Mouse (Mus musculus) urinary bladder, postnatal 25 days (tissue): Measurements from ENCODE around the gene Ppm1b.

Source experiments
- DNase-seq: peaks from one replicate; pipeline ENCODE4 v3.0.0; 2022; ENCODE audit warnings: low spot score

Ppm1b gene

GRCm38 (mm10) chr17:84958411-84958911 is 1.9 kb downstream of the Ppm1b start:
- DNase-seq, result no peak

DNA sequence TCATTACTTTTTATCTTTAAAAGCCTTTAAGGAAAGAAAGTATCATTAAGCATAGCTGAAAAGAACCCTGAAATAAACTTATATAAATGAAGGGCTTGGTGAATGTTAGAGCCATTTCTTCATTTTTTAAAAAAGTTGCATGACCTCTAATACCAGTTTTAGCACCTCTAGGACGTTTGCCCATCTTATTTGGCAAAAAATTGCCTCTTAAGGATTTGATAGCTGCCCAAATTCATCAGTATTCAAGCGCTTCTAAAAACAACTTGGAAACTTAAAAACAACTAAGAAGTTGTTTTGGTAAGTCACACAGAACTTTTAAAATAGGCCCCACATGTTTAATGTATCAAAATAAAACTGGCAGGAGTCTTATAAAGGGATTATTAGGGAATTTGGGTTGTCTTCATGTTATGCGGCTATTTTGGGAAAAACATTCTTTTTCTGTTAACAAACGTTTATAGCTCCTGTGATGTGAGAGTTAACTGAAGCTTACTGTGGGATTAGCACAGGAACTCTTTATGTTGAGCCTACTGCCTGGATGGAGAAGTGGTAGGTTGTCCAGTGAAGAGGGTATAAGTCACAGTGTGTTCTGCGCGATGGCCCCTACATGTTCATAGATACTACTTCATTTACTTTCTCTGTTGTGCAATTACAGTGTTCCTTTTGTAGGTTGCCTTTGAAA is 2.6 kb downstream of the Ppm1b start:
- no peak for DNase-seq

GRCm38 (mm10) chr17:84959665-84960020 is 3.1 kb downstream of the Ppm1b start:
- DNase-seq, result no peak

DNA sequence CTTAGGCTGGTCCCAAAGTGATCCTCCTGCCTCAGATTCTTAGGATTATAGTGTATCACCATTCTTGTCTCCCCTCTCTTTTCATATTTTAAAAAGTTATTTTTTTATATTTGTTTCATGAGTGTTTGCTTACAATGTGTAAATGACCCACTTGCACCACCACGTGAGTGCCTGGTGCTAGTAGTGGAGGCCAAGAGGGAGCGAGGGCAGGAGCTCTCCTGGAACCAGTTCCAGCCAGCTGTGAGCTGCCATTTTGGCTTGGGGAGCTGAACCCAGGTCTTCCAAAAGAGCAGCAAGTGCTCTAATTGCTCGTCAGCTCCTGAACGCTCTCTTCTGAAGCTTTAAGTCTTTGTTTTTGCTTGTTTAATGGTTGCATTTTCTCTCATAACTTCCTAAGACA is 3.6 kb downstream of the Ppm1b start:
- no peak for DNase-seq

DNA sequence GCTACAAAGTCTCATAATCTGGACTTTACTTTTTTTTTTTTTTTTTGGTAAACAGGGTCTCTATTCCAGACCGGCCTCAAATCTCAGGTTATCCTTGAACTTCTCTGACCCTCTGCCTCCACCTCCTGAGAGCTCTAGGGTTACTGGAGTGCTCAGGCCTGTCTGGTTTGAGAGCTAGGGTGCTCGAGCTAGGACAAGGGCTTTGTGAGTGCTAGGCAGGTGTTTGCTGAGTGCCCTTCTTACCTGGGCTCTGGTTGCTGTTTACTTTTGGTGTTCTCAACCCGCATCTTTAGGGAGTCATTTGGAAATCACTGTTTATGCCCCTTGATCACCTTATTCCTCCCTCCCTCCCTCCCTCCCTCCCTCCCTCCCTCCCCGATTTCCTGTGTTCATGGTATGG is 5.5 kb downstream of the Ppm1b start:
- no peak for DNase-seq

DNA sequence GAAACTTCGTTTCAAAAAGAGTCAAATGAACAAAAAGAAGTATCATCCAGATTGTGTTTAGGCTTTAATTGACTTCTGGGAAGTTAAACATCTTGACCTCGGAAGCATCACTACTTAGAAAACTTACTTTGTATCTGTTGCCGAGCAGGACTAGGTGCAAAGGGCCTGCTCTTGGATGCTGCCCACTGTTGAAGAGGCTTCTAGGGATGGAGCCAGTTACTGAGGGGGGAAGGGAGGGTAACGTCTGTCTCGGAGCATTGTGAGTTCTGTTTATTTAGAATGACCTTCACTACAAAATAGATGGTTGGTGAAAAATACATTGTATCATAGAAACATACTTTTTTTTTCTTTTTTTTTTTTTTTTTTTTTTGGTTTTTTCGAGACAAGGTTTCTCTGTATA is 7.1 kb downstream of the Ppm1b start:
- no peak for DNase-seq

- no peak for DNase-seq
Observed at GRCm38 (mm10) chr17:84966231-84966630, 9.7 kb downstream of the Ppm1b start.

- no peak for DNase-seq
Observed at GRCm38 (mm10) chr17:84967045-84967444, 10.5 kb downstream of the Ppm1b start.

- no peak for DNase-seq
Observed at GRCm38 (mm10) chr17:84969916-84970315, 13.4 kb downstream of the Ppm1b start.

- DNase-seq, result no peak
Observed at GRCm38 (mm10) chr17:84981721-84982120, 25.2 kb downstream of the Ppm1b start.

DNA sequence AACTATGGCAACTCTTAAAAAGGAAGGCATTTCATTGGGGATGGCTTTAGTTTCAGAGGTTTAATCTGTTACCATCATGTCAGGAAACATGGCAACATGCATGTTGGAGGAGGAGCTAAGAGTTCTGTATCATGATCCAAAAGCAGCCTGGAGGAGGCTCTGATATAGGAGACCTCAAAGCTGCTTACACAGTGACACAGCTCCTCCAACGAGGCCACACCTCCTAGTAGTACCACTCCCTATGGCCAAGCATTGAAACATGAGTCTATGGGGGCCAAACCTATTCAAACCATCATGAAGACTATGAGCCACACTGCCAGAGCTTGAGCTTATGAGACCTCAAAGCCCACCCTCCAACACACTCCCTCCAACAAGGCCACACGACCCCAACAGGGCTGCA is 26.2 kb downstream of the Ppm1b start:
- DNase-seq, result no peak

GRCm38 (mm10) chr17:84986368-84986767 is 29.8 kb downstream of the Ppm1b start:
- DNase-seq, result no peak

DNA sequence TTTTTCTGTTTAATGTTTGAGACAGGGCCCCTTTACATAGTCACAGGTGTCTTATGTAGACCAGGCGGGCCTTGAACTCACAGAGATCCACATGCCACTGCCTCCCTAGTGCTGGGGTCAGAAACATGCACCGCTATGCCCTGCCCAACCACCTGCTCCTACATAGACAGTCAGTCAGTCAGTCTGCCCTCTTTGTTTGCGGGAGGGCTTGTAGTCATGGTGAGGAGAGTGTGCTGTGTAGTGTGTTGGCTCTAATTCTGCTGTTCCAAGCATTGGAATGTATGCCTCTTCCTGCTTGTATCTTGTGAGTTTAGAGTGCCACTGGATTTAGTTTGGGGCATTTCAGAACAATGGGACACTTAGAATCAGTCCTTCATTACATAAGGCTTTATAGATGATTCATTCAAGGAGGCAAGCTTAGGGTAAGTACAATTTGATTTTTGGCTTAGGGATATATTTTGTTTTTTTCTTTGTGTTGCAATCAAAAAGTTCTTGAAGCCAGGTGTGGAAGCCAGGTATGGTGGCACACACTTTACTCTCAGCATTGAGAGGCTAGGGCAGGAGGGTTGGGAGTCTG is 31.4 kb downstream of the Ppm1b start:
- DNase-seq, result no peak

DNA sequence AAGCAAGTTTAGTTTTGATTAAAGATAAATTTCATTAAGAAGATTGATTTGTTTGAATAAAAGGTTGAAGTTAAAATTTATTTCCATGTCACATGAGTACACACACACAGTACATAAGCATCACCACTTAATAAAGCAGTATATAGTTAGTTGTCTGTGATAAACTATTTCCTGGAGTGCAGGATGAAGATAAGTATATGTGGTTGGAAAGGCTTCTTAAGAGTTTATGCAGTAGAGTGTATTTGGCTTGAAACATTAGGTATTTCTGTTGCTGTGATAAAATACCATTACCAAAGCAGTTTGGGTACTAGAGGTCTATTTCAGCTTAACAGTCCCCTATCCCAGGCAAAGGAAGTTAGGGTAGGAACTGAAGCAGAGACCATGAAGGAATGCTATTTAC is 32.0 kb downstream of the Ppm1b start:
- no peak for DNase-seq

GRCm38 (mm10) chr17:84995844-84996243 is 39.3 kb downstream of the Ppm1b start:
- no peak for DNase-seq

DNA sequence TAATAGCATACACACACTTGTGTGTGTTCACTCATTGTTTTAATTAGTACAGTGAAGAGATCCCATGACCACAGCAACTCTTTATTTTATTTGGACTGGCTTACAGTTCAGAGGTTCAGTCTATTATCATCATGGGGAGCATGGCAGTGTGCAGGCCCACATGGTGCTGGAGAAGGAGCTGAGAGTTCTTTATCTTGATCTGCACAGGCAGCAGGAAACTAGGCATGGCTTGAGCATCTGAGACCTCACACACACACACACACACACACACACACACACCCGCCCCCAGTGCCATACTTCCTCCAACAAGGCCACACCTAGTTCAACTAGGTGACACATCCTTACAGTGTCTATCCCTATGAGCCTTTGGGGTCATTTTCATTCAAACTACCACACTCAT is 41.1 kb downstream of the Ppm1b start:
- no peak for DNase-seq

GRCm38 (mm10) chr17:84999636-85000035 is 43.1 kb downstream of the Ppm1b start:
- no peak for DNase-seq

- no peak for DNase-seq
Observed at GRCm38 (mm10) chr17:85013485-85013884, 56.9 kb downstream of the Ppm1b start.

- no peak for DNase-seq
Observed at GRCm38 (mm10) chr17:85014632-85015031, 58.1 kb downstream of the Ppm1b start.

GRCm38 (mm10) chr17:85018344-85018743 is 61.8 kb downstream of the Ppm1b start:
- no peak for DNase-seq

GRCm38 (mm10) chr17:85018794-85019193 is 62.3 kb downstream of the Ppm1b start:
- DNase-seq, result no peak

GRCm38 (mm10) chr17:85020343-85020742 is 63.8 kb downstream of the Ppm1b start:
- DNase-seq, result no peak

DNA sequence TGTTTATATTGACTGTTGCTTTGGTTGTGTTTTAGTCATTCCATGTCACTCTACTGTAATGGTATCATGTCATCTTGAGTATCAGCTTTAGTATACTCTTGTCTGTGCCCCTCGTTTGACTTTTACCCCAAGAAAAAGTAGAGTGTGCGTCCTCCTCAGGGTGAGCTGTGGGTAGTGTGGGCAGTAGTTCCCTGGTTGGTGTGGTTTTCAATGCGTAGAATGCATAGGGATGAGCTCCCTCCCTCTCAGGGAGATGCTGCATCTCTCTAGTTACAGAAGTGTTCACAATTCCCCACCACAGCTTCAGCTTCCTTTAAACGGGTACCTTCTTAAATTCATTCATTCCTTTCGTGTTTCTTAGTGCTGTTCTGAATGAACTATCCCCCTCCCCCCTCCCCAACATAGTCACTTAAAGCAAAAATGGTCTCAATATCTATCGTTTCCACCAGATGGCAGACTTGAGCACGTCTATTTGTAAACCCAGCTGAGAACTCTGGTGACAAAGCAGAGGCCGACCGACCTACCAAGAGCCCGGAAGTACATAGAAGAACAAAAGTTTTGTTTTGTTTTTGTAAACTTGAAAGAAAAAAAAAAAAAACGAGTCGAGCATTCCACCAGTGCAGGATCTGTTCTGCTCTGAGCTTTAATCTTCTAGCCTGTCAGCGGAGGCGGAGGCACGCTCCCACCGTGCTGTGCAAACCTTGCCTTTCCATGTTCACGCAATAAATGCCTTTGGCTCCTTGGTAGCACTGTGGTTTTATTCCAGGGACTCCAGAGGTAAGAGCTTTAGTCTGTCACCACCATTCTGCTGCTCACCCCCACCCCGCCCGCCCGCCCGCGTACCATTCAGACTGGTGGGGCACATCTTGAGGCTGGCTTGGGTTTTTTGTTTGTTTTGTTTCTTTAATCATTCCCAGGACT is 67.0 kb downstream of the Ppm1b start:
- DNase-seq, result peak; percentile 39
